Mouse (Mus musculus): ENCODE measurements around the gene Ano3.

DNA sequence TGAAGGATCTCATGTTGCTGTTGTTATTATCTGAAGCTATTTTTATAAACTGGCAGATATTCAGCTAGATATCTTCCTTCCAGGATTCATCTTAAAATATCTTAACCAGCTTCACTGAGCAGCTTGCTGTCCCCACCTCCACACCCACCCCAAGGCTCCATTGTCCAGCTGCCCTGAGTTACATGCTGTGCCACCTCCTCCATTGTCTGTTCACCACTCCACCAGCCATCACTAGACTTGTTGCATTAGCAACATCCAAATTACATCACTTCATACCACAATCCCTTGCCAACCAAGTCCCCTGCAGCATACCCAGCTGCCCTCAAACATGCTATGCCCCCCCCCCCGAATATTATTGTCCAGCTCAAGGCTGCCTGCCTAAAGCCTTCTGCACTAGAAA lies 154.8 kb downstream of the Ano3 start:
- TF ChIP-seq GATA1 (IDR thresholded peaks at IDR 0.05; ENCODE audit: low read length) (no peak), TAL1 (IDR thresholded peaks at IDR 0.05; ENCODE audit: low read length) (no peak)

All from erythroblast, embryonic 14.5 days (primary cell).